Mouse (Mus musculus) MEL (cell line): ENCODE results near the gene Fxyd2. TPM values are rescaled to one million over a fixed set of nuclear protein-coding genes. Genes with fewer than 3 reads are reported as not detected.

Experiments
- DNase-seq: peaks from one replicate; pipeline ENCODE4 v3.0.0; 2011; ENCODE audit warnings: low read depth, low spot score
- H3K27ac ChIP-seq: 2 replicates; pipeline ENCODE4 v1.5.1; 2012; ENCODE audit warnings: low read depth, mild to moderate bottlenecking, control low read depth, low read length, moderate library complexity; ENCODE audit not compliant: control insufficient read depth
- H3K27me3 ChIP-seq, 2 experiments: fragments of 150-350 bp in 1 of 2; sonication (generic) in 1 of 2; 2 replicates each; pipeline ENCODE4 v1.6.1; 2012; ENCODE audit warnings: low read length in 2 of 2, mild to moderate bottlenecking in 2 of 2, improper control_type of control experiment in 1 of 2, moderate library complexity in 1 of 2; ENCODE audit not compliant: insufficient read depth in 2 of 2, control insufficient read depth in 1 of 2
- H3K36me3 ChIP-seq, 2 experiments: 2 replicates each; pipeline ENCODE4 v1.6.1; 2012 to 2014; ENCODE audit warnings: low read length in 2 of 2, improper control_type of control experiment in 1 of 2, inconsistent platforms in 1 of 2, mild to moderate bottlenecking in 1 of 2; ENCODE audit not compliant: insufficient read depth in 2 of 2, control insufficient read depth in 1 of 2
- H3K4me1 ChIP-seq, 2 experiments: fragments of 150-350 bp in 1 of 2; sonication (generic) in 1 of 2; 2 replicates each; pipeline ENCODE4 v1.6.1; 2012; ENCODE audit warnings: low read length in 2 of 2, improper control_type of control experiment in 1 of 2, mild to moderate bottlenecking in 1 of 2; ENCODE audit not compliant: insufficient read depth in 2 of 2, control insufficient read depth in 1 of 2
- H3K4me3 ChIP-seq, 2 experiments: fragments of 150-350 bp in 1 of 2; sonication (generic) in 1 of 2; 2 replicates each; pipeline ENCODE4 v1.5.1; 2012; ENCODE audit warnings: low read depth in 2 of 2, low read length in 2 of 2, mild to moderate bottlenecking in 2 of 2, moderate library complexity in 2 of 2, control low read depth in 1 of 2, improper control_type of control experiment in 1 of 2; ENCODE audit not compliant: control insufficient read depth in 1 of 2, insufficient read depth in 1 of 2
- H3K79me2 ChIP-seq: 2 replicates; pipeline ENCODE4 v1.6.1; 2012; ENCODE audit warnings: mild to moderate bottlenecking, low read length, moderate library complexity; ENCODE audit not compliant: control insufficient read depth, poor library complexity, insufficient read depth
- H3K9ac ChIP-seq: 2 replicates; pipeline ENCODE4 v1.6.1; 2012; ENCODE audit warnings: low read depth, mild to moderate bottlenecking, control low read depth, low read length, moderate library complexity; ENCODE audit not compliant: control insufficient read depth, poor library complexity, severe bottlenecking
- H3K9me3 ChIP-seq: fragments of 150-350 bp; sonication (generic); replicated peaks from 2 replicates; pipeline ENCODE4 v1.6.1; 2012; ENCODE audit warnings: mild to moderate bottlenecking, low read length, improper control_type of control experiment, moderate library complexity; ENCODE audit not compliant: insufficient read depth
- CHD1 ChIP-seq: IDR thresholded peaks from 2 replicates; pipeline ENCODE4 v1.6.1; 2012; ENCODE audit warnings: low read depth, mild to moderate bottlenecking, inconsistent platforms, low read length, improper control_type of control experiment
- CHD2 ChIP-seq: IDR thresholded peaks from 2 replicates; pipeline ENCODE4 v1.6.1; 2011; ENCODE audit warnings: low read length, improper control_type of control experiment
- CTCF ChIP-seq, 3 experiments: IDR thresholded peaks in 2 of 3; conservative IDR thresholded peaks in 1 of 3; 2 replicates each; pipeline ENCODE4 v1.5.1; 2011 to 2012; ENCODE audit warnings: low read length in 3 of 3, low read depth in 2 of 3, mild to moderate bottlenecking in 2 of 3, improper control_type of control experiment in 1 of 3, inconsistent platforms in 1 of 3, mixed read lengths in 1 of 3, moderate library complexity in 1 of 3; ENCODE audit not compliant: control insufficient read depth in 1 of 3, insufficient read depth in 1 of 3, poor library complexity in 1 of 3, severe bottlenecking in 1 of 3
- ELF1 ChIP-seq: IDR thresholded peaks from 2 replicates; pipeline ENCODE4 v1.6.1; 2014; ENCODE audit warnings: low read depth, mild to moderate bottlenecking, inconsistent platforms, low read length, improper control_type of control experiment, moderate library complexity
- EP300 ChIP-seq, 2 experiments: IDR thresholded peaks; 2 replicates each; pipeline ENCODE4 v1.6.1; 2011; ENCODE audit warnings: improper control_type of control experiment in 2 of 2, low read length in 2 of 2, low read depth in 1 of 2, mild to moderate bottlenecking in 1 of 2
- ETS1 ChIP-seq: IDR thresholded peaks from 2 replicates; pipeline ENCODE4 v1.6.1; 2012; ENCODE audit warnings: low read depth, mild to moderate bottlenecking, inconsistent platforms, low read length, improper control_type of control experiment, moderate library complexity
- GABPA ChIP-seq: IDR thresholded peaks from 2 replicates; pipeline ENCODE4 v1.6.1; 2012; ENCODE audit warnings: low read depth, mild to moderate bottlenecking, inconsistent platforms, low read length, improper control_type of control experiment, moderate library complexity
- GATA1 ChIP-seq: IDR thresholded peaks from 2 replicates; pipeline ENCODE4 v1.6.1; 2011; ENCODE audit warnings: low read depth, low read length, improper control_type of control experiment
- HCFC1 ChIP-seq: IDR thresholded peaks from 2 replicates; pipeline ENCODE4 v1.6.1; 2012; ENCODE audit warnings: low read depth, mild to moderate bottlenecking, inconsistent platforms, low read length, improper control_type of control experiment, moderate library complexity
- JUND ChIP-seq: IDR thresholded peaks from 2 replicates; pipeline ENCODE4 v1.6.1; 2011; ENCODE audit warnings: low read depth, mild to moderate bottlenecking, improper control_type of control experiment, low read length
- MXI1 ChIP-seq: IDR thresholded peaks from 2 replicates; pipeline ENCODE4 v1.6.1; 2011; ENCODE audit warnings: mild to moderate bottlenecking, low read depth, low read length, improper control_type of control experiment
- NRF1 ChIP-seq: IDR thresholded peaks from 2 replicates; pipeline ENCODE4 v1.6.1; 2014; ENCODE audit warnings: low read depth, mild to moderate bottlenecking, inconsistent platforms, low read length, improper control_type of control experiment, moderate library complexity; ENCODE audit not compliant: poor library complexity, insufficient read depth, severe bottlenecking
- POLR2A ChIP-seq, 2 experiments: IDR thresholded peaks; 2 replicates each; pipeline ENCODE4 v1.6.1; 2011 to 2012; ENCODE audit warnings: low read length in 2 of 2, mild to moderate bottlenecking in 2 of 2, control low read depth in 1 of 2, improper control_type of control experiment in 1 of 2, low read depth in 1 of 2, moderate library complexity in 1 of 2; ENCODE audit not compliant: control insufficient read depth in 1 of 2, insufficient read depth in 1 of 2, poor library complexity in 1 of 2
- RCOR1 ChIP-seq: IDR thresholded peaks from 2 replicates; pipeline ENCODE4 v1.6.1; 2012; ENCODE audit warnings: low read depth, mild to moderate bottlenecking, inconsistent platforms, low read length, improper control_type of control experiment
- TAL1 ChIP-seq: IDR thresholded peaks from 2 replicates; pipeline ENCODE4 v1.6.1; 2012; ENCODE audit warnings: mild to moderate bottlenecking, inconsistent platforms, low read length, moderate library complexity, mixed read lengths
- TCF12 ChIP-seq: IDR thresholded peaks from 2 replicates; pipeline ENCODE4 v1.6.1; 2014; ENCODE audit warnings: low read depth, mild to moderate bottlenecking, inconsistent platforms, low read length, improper control_type of control experiment, moderate library complexity
- UBTF ChIP-seq: IDR thresholded peaks from 2 replicates; pipeline ENCODE4 v1.6.1; 2012; ENCODE audit warnings: low read depth, mild to moderate bottlenecking, inconsistent platforms, low read length, improper control_type of control experiment, moderate library complexity, borderline replicate concordance; ENCODE audit not compliant: insufficient read depth
- USF1 ChIP-seq: IDR thresholded peaks from 2 replicates; pipeline ENCODE4 v1.6.1; 2014; ENCODE audit warnings: low read depth, mild to moderate bottlenecking, inconsistent platforms, low read length, improper control_type of control experiment, moderate library complexity
- ZKSCAN1 ChIP-seq: IDR thresholded peaks from 2 replicates; pipeline ENCODE4 v1.6.1; 2012; ENCODE audit warnings: low read depth, mild to moderate bottlenecking, inconsistent platforms, low read length, improper control_type of control experiment, moderate library complexity
- ZMIZ1 ChIP-seq: IDR thresholded peaks from 2 replicates; pipeline ENCODE4 v1.6.1; 2012; ENCODE audit warnings: low read depth, mild to moderate bottlenecking, inconsistent platforms, low read length, improper control_type of control experiment, moderate library complexity
- ZNF384 ChIP-seq: IDR thresholded peaks from 2 replicates; pipeline ENCODE4 v1.6.1; 2012; ENCODE audit warnings: low read depth, mild to moderate bottlenecking, inconsistent platforms, low read length, improper control_type of control experiment
- polyA plus RNA-seq, 2 experiments: library from polyadenylated mRNA; stranded (reverse) in 1 of 2; unstranded in 1 of 2; fragments of >175 nt in 1 of 2; fragments of >200 nt in 1 of 2; gene quantifications; 2 replicates each; pipeline versions ENCODE4 v1.2.1 to v1.2.4; 2012; ENCODE audit warnings: low replicate concordance in 2 of 2, low read depth in 1 of 2; ENCODE audit not compliant: insufficient read length in 2 of 2, insufficient read depth in 1 of 2, missing spikeins in 1 of 2
- total RNA-seq: library from RNA; depleted of rRNA; stranded (reverse); fragments of 300-350 nt; gene quantifications from 2 replicates; pipeline ENCODE4 v1.2.3, GENCODE M21; 2012

Fxyd2 gene
- total and polyA plus RNA-seq, 3 experiments, result not detected

DNA sequence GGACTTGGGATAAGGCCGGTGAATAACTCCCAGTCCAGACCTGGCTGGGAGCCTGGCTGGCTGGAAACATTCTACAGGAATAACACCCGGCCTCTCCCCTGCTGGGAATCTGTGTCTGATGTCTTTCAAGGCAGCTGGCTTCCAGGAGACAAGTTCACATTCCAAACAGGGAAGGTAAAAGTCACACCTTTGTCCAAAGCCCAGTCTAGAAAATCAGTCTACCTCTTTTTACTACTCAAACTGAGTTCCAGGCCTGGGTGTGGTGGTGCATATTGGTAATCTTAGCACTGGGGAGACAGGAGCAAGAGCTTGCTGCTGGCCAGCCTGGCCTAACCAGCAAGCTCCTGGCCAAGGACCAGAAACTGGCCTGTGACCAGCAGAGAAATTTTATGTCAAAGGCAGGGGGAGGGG lies 37.4 kb upstream of the Fxyd2 start:
- H3K36me3 ChIP-seq, result no peaks in the 10 kb centered on the region
- H3K79me2 ChIP-seq, result no peaks in the 10 kb centered on the region
- no peak for DNase-seq
- no peaks in the 10 kb centered on the region for H3K4me1 ChIP-seq
- H3K27ac ChIP-seq, result no peak overlapping the region
- no peak for TF ChIP-seq CTCF (IDR thresholded peaks at IDR 0.05 in 2 of 3, conservative IDR thresholded peaks at IDR 0.05 in 1 of 3; ENCODE audit: control insufficient read depth in 1 of 3, insufficient read depth in 1 of 3, low read depth in 2 of 3, low read length in 3 of 3, poor library complexity in 1 of 3, severe bottlenecking in 1 of 3)
- TF ChIP-seq RCOR1, result no peak
- no peak for TF ChIP-seq TCF12
- TF ChIP-seq UBTF, result no peak
- no peak for TF ChIP-seq GATA1
- TF ChIP-seq HCFC1, result no peak
- TF ChIP-seq CHD1, result no peak
- no peak for TF ChIP-seq ZMIZ1
- no peak for TF ChIP-seq TAL1
- TF ChIP-seq GABPA, result no peak
- TF ChIP-seq ELF1, result no peak
- no peak for TF ChIP-seq ZNF384
- TF ChIP-seq CHD2, result no peak
- no peak for TF ChIP-seq NRF1
- no peak for TF ChIP-seq EP300 (IDR thresholded peaks at IDR 0.05; ENCODE audit: low read depth in 1 of 2, low read length in 2 of 2)
- TF ChIP-seq ETS1, result no peak
- no peak for TF ChIP-seq POLR2A (IDR thresholded peaks at IDR 0.05; ENCODE audit: control insufficient read depth in 1 of 2, insufficient read depth in 1 of 2, low read depth in 1 of 2, low read length in 2 of 2, poor library complexity in 1 of 2)
- no peak for TF ChIP-seq ZKSCAN1
- H3K9me3 ChIP-seq, result no peaks in the 10 kb centered on the region
- H3K9ac ChIP-seq, result no peak overlapping the region
- H3K27me3 ChIP-seq, result no peaks in the 10 kb centered on the region; a peak in 1 of 4 replicates
- H3K4me3 ChIP-seq, result no peak overlapping the region

DNA sequence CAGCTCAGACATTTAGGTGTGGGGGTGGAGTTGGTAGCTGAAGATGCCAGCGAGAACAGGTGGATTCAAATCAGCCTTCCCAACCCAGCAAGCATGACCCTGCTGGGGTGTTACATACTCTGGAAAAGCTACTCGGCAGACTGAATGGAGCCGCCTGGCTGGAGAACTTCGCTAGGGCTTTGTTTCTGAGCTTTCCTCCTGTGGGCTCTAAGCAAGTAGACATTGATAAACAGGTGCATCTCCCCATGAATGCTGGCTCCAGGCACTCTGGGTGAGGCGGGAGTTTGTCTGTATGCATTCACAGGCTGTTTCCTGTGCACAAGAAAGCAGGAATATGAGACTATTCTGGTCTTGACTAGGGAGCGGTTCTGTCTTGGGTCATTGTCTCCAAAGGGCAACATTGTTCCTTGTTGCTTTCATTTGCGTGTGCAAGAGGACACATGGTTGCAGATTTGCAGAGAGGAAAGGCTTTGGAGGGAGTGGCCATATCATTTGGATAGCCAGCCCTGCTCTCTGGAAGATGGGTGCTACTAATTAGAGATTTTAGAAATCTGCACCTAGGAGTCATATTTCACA lies 35.7 kb upstream of the Fxyd2 start:
- Histone ChIP-seq H3K4me1 (no peaks in the 10 kb centered on the region), H3K27me3 (no peaks in the 10 kb centered on the region; a peak in 2 of 4 replicates), H3K9me3 (no peaks in the 10 kb centered on the region), H3K36me3 (no peaks in the 10 kb centered on the region), H3K79me2 (no peaks in the 10 kb centered on the region), H3K4me3 (no peak overlapping the region), H3K27ac (no peak overlapping the region), H3K9ac (no peak overlapping the region)
- no peak for DNase-seq
- TF ChIP-seq ZMIZ1, result no peak
- TF ChIP-seq USF1, result no peak
- TF ChIP-seq MXI1, result no peak
- no peak for TF ChIP-seq JUND
- no peak for TF ChIP-seq GABPA
